Mouse (Mus musculus): ENCODE measurements around the gene Gpt2.

Gpt2 gene

DNA sequence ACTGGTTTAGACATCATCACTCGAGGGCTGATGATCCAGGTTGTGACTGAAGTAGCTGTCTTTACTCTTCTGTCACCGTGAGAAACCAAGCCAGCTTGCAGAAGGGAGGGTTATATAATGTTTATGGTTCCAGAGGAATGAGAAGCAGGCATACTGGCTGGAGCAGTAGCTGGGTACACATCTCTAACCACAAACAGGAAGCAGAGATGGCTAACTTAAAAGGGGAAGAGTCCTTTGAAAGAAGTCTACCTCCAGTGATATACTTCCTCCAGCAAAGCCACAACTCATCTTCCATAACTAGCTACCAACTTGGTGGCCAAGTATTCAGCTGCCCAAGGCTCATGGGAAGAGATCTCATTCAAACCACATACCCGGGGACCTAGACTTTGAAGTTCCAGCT lies 39.1 kb downstream of the Gpt2 start:
- DNase-seq, result no peak

DNA sequence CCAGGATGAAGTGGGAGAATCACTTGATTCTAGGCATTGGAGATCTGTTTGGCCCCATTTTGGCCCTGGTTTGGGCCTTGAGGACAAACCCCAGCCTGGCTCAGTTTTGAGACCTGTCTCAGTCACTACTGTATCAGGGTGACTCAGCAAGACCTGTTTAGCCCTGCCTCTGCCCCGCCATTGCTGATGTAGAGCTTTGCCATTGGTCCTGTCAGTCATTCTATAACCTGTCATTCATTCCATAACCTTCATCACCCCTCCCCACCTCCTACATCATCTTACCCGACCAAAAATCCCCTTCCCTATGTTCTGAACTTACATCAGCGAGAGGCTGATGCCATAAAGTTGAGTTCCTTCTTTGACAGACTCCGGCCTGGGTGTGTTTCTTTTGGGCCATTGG lies 40.5 kb downstream of the Gpt2 start:
- DNase-seq, result no peak

DNA sequence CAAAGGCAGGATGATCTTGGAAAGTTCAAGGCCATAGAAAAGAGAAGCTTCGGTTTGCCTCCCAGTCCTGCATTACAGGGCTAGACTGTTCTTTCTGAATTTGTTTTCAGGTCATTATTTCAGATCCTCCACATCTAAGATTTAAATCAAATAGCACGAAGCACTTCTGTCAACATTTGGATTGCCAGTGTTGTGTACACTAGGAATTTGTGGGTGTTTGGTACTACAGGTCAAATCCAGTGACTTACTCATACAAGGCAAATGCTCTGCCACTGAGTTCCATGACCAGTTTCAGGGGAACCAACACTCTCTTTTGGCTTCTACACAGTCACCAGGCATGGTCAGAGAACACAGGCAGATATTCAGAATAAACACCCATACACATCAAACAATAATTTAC lies 41.1 kb downstream of the Gpt2 start:
- no peak for DNase-seq

DNA sequence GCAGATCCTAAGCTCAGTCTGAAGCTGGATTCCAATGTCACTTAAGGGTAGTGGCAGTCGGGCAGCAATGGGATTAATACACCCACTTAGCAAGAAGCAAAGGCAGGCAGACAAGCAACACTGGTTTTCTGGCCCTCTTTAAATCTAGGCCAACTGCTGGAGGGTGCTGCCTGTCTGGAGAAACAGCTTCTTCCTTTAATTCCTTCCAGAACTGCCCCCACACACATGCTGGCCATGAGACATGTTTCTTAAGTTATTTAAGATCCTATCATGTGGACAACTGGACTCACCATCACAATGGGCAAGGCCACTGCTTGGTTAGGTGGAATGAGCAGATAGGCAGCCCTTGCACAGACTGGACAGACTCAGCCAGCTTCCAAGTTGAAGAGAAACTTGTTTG lies 41.8 kb downstream of the Gpt2 start:
- peak; percentile 50 for DNase-seq

DNA sequence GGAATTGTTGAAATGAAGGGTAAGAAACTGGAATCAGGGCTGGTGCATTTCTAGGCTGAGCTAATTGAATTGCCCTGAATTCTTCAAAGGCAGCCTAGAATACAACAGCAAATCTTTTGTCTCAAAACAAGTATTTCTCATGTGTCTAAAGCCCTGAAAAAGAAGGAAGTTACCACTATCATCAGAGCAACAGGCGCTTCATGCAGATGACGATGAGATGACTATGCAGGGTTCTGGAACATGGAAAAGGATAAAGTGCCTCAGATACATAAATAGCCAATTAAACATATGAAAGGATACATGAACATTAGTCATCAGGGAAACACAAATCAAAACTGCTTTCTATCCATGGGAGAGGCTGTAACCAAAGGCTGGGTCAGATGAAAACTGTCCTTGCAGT lies 44.0 kb downstream of the Gpt2 start:
- DNase-seq, result no peak

DNA sequence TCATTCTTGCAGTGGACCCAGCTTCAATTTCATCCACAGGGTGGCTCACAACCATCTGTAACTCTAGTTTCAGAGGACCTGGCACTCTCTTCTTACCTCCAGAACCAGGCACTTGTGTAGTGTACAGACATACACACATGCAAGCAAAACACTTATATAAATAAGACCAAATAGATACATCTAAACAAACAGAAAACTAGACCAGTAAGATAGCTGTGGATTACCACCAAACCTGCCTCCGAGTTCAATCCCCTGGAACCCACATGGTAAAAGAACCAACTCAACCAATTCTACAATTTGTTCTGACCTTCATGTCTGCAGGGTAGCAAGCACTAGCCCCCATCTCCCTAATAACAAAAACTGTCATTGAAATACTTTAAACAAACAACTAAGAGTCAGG lies 59.6 kb downstream of the Gpt2 start:
- DNase-seq, result no peak

DNA sequence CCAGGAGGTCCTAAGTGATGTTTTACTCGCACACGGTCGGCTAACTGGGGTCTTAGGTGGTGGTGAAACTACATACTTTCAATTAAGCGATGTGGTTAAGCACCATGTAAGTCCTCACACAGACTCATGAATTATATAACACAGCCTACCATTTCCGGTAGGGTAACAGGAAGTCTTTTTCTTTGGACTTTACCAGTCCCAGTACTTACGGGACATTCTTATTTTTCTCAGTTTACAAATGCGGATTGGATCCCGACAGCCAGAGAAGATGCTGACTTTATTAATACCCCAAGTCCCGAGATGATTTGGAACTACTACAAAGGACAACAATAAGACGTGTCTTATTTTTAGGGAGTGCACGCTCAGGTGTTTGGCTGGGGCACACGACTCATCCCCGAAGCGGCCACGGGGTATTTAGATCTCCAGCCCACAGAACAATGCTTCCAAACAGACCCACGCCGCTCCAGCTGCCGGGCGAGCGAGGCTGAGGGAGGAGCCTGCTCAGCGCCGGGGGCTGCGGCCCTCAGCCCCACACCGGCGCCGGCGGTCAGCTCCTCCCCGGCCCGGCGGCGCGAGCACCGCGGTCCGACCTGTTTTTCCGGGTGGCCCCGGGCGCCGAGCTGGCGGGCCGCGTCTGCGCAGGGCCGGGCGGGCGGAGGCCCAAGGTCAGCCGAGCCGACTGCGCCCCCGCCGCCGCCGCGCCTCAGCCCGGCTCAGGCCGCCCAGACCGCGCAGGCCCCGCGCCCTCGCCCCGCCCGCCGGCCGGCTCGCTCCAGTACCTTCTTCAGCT lies 62.2 kb downstream of the Gpt2 start:
- peak; percentile 17 for DNase-seq

DNA sequence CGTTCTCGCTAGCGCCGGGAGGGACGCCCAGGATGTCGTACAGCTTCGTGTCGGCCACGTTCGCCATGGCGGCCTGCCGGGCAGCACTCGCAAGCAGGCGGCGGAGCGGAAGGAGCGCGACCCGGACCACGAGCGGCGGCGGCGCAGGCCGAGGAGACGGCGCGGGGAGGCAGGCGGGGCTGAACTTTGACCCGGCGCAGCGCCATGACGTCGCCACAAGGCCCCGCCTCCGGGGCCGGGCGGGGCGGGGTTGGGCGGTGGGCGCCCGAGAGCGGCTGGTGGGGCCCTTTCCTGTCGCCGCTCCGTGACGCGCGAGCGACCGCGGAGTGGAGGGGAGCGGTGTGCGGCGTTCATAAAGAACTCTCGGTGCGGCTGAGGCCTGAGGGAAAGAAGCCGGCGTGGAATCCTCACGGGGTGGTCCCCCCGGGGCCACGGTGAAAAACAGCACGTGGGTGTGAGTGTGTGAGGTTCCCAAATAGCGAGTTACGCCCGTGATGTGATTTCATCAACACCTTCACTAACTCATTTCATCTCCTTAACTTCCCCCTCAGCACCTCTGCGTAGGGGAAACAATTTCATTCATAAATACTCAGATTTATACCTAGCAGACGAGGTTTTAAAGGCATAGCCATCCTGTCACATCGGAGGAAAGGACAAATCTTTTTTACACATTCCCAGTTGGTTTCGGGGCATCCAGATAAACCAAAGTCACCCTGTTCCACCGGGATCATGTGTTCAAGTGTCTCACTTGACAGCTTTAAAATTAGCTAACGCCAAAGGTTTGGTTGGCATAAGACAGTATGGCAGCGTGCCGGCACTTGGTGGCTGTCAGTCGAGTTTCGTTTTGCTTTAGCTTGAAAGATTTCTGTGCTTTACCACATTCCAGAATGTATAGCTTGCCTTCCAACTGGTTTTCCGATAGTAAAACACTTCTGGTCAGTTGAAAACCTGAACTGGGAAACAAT lies 63.1 kb downstream of the Gpt2 start, which contains the start of gene Dnaja2:
Gene Dnaja2 (minus strand): TSS at position 164 of the 965 bp plus-strand sequence.
- peak; percentile 90 for DNase-seq

DNA sequence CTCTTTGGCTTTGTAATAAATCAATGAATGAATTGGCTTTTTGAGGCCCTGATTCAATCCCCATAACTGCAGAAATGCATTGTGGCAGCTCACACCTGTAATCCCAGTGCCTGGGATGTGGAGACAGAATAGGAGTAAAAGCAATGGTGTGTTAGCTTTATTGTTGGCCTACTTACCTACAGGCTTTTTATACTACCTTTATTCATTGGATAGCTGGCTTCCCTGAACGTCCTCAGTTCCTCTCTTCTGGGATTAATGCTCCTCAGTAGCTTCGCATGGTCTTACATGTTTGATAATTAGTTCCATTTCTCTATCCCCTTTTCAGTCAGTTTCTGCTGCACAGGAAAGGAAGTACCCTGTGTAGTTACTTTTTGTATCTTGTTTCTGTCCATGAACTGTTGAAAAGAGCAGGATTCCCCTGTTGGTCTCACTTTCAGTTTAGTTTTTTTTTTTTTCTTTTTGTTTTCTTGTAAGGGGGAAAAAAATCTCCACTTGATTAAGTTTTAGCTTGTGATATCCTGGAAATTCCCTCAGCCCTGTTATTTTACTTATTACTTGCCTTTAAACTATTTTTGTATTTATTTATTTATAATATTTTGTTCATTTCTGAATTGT lies 64.7 kb downstream of the Gpt2 start:
- DNase-seq, result no peak

DNA sequence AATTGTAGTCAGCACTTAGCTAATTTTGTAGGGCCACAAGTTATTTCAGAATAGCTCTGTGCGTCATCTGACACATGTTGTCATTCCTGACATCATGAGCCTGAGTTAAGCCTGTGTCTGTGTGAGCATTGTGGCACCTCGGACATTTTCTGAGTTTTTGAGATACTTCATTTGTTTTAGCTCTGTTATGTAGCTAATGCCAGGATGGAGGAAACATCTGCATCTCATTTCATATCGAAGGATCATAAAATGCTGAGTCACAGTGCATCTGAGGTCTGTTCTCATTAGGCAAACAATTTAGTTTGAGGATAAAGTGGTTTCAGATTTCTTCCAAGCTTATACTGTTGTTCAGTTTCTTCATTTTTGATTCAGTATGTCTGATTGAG lies 65.2 kb downstream of the Gpt2 start:
- no peak for DNase-seq

DNA sequence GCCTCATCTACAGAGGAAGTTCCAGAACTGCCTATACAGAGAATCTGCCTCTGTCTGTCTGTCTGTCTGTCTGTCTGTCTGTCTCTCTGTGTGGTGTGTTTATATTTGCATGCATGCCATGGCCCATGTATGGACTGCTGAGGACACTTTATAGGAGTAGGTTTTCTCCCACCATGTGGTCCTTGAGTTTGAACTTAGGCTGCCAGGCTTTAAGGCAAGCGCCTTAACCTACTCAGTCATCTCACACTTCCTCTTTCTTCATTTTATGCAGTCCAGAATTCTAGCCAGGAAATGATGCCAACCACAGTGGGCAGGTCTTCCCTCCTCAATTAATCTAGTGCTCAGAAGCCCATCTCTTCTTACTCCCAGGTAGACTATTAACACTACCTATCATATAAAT lies 66.8 kb downstream of the Gpt2 start:
- no peak for DNase-seq

DNA sequence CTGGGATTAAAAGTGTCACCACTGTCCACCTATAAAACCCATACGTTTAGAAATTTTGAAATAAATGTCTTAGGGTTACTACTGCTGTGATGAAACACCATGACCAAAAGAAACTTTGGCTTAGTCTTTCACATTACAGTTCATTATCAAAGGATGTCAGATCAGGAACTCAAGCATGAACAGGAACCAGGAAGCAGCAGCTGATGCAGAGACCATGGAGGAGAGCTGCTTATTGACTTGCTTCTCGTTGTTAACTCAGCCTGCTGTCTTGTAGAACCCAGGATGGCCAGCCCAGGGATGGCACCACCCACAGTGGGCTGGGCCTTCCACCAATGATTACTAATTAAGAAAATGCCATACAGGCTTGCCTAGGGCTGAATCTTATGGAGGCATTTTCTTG lies 67.6 kb downstream of the Gpt2 start:
- DNase-seq, result no peak

DNA sequence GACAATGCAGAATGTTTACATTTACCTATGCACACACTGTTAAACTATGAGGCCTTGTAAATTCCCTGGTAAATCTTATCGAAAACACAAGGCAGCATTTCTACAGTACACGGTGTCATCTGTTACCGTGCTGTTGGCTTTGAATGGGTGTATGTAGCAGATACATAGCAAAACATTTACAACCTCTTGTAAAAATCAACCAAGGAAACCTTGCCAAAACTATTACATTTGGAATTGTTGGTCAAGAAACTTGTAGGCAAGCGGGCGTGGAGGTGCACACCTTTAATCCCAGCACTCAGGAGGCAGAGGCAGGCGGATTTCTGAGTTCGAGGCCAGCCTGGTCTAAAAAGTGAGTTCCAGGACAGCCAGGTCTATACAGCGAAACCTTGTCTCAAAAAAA lies 71.0 kb downstream of the Gpt2 start:
- DNase-seq, result no peak

DNA sequence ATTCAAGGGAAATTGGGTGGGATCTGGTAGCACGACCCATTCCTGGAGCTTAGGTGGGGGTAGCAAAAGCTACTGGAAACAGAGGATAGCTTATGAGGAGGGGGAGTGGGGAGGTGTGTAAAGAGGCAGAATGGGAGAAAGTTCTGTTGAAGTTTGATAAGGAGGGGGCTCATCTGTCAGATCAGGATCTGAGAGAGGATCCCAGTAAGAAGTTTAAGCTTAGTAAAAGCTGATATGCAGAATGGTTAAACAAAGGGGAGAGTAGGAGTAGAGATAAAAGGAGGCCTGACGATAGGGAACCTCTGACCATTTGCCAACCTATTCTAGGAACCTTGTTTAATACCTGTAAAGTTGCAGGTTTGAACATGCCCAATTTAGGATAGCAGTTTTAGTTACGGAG lies 72.8 kb downstream of the Gpt2 start:
- DNase-seq, result no peak

DNA sequence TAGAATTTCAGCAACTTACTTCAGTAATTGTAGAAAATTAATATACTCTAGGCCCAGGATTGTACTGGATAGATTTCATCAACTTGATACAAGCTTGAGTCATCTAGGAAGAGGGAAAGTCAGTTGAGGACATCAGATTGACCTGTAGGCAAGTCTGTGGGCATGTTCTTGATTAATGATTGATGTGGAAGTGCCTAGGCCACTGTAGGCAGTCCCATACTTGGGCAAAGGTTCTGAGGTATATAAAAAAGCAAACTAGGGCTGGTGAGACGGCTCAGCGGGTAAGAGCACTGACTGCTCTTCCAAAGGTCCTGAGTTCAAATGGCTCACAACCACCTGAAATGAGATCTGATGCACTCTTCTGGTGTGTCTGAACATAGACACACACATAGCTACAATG lies 75.4 kb downstream of the Gpt2 start:
- DNase-seq, result no peak

DNA sequence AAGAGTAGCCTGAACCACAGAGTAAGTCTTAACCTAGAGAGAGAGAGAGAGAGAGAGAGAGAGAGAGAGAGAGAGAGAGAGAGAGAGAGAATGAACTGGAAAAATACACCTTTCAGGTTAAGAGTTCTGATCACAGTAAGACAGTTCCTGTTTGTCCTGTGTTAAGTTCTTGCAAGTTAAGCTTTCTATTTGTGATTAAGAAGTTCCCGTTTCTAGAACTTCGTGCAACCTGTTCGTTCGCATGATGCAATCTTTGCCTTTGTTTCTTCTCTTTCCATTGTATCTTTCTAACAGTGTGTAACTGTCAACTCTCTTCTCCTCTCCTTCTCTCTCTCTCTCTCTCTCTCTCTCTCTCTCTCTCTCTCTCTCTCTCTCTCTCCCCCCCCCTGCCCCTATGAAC lies 78.1 kb downstream of the Gpt2 start:
- DNase-seq, result no peak

DNA sequence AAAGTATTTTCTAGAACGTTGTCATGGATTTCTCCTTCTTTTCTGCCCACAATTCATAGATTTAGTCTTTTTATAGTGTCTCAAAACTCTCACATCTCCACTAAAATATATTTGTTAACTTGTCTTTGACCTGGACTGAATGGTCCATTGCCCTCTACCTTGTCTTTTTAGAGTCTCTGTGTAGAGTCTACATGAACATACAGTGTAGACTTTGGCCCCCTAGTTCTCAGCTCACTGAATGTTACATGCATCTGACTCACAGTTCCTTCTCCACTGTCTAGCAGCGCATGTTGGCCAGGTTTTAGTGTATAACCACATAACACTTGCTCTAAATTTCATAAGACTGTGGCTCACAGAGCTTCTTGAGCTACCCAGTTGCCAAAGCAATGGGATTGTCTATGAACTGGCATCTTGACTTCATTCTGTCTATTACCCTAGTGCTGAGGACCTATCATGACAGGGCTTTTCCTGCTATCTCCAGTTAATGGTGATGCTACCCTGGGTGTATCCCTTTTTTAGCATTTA lies 81.7 kb downstream of the Gpt2 start:
- DNase-seq, result no peak

Data from right cerebral cortex, adult 18-20 months (tissue).